Mouse (Mus musculus): Measurements from ENCODE around the gene Card9.

Gene Card9

DNA sequence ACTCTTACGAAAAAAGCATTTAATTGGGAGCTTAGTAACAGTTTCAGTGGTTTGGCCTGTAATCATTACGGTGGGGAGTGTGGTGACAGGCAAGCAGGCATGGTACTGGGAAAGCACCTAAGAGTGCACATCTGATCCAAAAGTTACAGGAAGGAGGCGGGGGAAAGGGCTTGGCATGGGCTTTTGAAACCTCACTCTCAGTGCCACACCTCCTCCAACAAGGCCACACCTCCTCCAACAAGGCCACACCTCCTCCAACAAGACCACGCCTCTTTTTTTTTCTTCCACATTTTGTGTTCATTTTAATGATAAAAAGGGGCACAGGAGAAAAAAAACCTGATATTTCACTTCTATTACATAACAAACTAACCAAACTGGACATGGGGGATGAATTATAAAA, 32.9 kb downstream of the Card9 start:
- DNase-seq (ENCODE audit: low read depth, low spot score), result no peak

GRCm38 (mm10) chr2:26325386-26326181, 35.1 kb downstream of the Card9 start:
- peak; percentile 94 for DNase-seq (ENCODE audit: low read depth, low spot score)

GRCm38 (mm10) chr2:26324917-26325316, 35.8 kb downstream of the Card9 start:
- peak; percentile 88 for DNase-seq (ENCODE audit: low read depth, low spot score)

DNA sequence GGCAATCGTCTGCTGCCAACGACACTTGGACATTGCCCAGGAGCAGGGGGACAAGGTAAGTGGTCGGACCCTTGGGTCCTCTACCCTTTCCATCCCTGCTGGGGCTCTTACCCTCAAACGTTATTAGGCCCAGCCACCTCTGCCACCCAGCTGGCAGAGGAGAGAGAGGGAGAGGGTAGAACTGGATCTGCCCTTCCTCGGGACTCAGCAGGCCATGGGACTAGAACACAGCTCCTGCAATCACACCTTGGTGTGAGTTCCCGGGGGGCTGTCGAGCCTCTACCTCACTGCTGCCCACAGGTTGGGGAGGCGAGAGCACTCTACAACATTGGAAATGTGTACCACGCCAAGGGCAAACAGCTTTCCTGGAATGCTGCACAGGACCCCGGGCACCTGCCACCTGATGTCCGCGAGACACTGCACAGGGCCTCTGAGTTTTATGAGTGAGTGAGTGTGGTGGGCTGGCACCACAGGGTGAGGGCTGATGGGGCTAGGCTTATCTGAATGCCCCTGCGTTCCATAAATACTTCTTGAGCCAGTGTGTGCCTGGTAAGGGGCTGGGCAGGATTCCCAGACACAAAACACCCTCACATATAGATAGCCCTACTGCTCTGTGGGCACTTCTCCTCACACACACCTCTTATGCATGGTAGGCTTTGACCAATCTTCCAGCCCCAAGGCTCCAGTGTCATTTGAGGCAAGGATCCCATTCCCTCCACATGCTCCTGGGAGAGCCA, 37.0 kb downstream of the Card9 start:
- DNase-seq (ENCODE audit: low read depth, low spot score), result no peak

GRCm38 (mm10) chr2:26320245-26321185, 40.2 kb downstream of the Card9 start:
- DNase-seq (ENCODE audit: low read depth, low spot score), result peak; percentile 69

- no peak for DNase-seq (ENCODE audit: low read depth, low spot score)
Measured at GRCm38 (mm10) chr2:26319519-26320244, 41.0 kb downstream of the Card9 start.

GRCm38 (mm10) chr2:26319109-26319508, 41.6 kb downstream of the Card9 start:
- peak; percentile 67 for DNase-seq (ENCODE audit: low read depth, low spot score)

GRCm38 (mm10) chr2:26317991-26318672, 42.6 kb downstream of the Card9 start:
- DNase-seq (ENCODE audit: low read depth, low spot score), result no peak

- DNase-seq (ENCODE audit: low read depth, low spot score), result no peak
Measured at GRCm38 (mm10) chr2:26317371-26317770, 43.3 kb downstream of the Card9 start.

GRCm38 (mm10) chr2:26316576-26317246, 44.0 kb downstream of the Card9 start:
- peak; percentile 78 for DNase-seq (ENCODE audit: low read depth, low spot score)

GRCm38 (mm10) chr2:26315925-26316311, 44.8 kb downstream of the Card9 start:
- peak; percentile 88 for DNase-seq (ENCODE audit: low read depth, low spot score)

- DNase-seq (ENCODE audit: low read depth, low spot score), result peak; percentile 89
Measured at GRCm38 (mm10) chr2:26315072-26315924, 45.4 kb downstream of the Card9 start, which contains the start of gene Gpsm1. TSS of gene Gpsm1 (plus strand) at chr2:26315515.

GRCm38 (mm10) chr2:26314281-26315071, 46.2 kb downstream of the Card9 start:
- peak; percentile 98 for DNase-seq (ENCODE audit: low read depth, low spot score)

- DNase-seq (ENCODE audit: low read depth, low spot score), result no peak
Measured at GRCm38 (mm10) chr2:26313394-26313793, 47.3 kb downstream of the Card9 start.

GRCm38 (mm10) chr2:26312812-26313211, 47.9 kb downstream of the Card9 start:
- DNase-seq (ENCODE audit: low read depth, low spot score), result peak; percentile 68

DNA sequence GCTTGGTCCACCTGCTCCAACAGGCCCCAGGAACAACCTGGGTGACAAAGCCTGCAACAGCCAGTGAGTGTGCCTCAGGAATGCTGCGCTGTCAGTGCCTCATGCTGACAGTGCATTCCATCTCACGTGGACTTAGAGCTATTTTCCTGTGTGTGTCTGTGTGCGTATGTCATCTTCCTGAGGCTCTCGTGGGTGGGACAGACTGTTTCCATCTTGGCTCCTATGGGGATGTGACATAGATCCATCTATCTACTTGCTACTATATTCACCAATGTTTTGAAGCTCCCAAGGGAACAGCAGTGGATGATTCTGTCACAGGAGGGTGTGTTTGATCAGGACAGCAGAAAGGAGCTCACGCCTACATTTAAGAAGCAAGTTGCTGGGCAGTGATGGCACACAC, 48.8 kb downstream of the Card9 start:
- DNase-seq (ENCODE audit: low read depth, low spot score), result peak; percentile 64

DNA sequence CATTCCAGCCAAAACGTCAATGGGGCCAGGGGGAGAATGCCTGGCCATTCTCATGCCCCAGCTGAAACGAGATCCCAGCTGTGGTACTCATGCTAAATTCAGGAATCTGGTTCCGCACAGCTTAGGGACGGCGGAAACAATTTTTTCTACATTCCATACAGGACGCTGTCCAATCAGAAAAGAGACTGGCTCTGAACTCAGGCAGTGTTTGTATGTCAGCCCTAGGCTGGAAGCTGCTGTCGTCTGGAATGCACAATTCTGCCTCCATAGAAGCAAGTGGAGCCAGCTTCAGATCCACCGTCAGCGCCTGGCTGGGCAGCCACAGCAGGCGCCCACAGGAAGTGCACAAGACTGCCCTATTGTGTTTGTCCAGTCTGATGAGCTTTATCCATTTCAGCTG, 51.0 kb downstream of the Card9 start:
- DNase-seq (ENCODE audit: low read depth, low spot score), result peak; percentile 33

- no peak for DNase-seq (ENCODE audit: low read depth, low spot score)
Measured at GRCm38 (mm10) chr2:26306702-26307101, 54.0 kb downstream of the Card9 start.
